In genomic region chrX:136740087-136740790, GRCm38 (mm10) we compare ENCODE assay signal across 9 mouse cellular contexts. TPM values are rescaled to one million over a fixed set of nuclear protein-coding genes. Genes with fewer than 3 reads are reported as not detected.
DNase-seq lines count a peak whose midpoint lies in the region; ATAC-seq lines count a peak whose summit lies in the region.
"Had no signal": no experiment of that assay in that cellular context is flagged by ENCODE, and none has a peak within 500 bp of the region (broad histone marks: within the 10 kb centered on the region; RNA-seq: fewer than 3 reads in every experiment).

No protein-coding gene starts in this region.

- H3K9ac ChIP-seq in hindbrain, embryonic 14.5 days, result peak overlapping the region; percentile 75
- peak overlapping the region; percentile 71 for H3K9ac ChIP-seq in midbrain, embryonic 16.5 days (ENCODE audit: low read depth, low read length)

- H3K4me2 ChIP-seq in hindbrain, embryonic 14.5 days (replicated peaks), result peak overlapping the region; percentile 64
- H3K4me2 ChIP-seq in midbrain, embryonic 16.5 days (ENCODE audit: low read length), result peak overlapping the region; percentile 26

- H3K9me3 ChIP-seq in hindbrain, embryonic 14.5 days (ENCODE audit: control insufficient read depth, low read length), result no peaks in the 10 kb centered on the region
- H3K9me3 ChIP-seq in midbrain, embryonic 16.5 days (replicated peaks; ENCODE audit: control insufficient read depth, low read length, poor library complexity, severe bottlenecking), result no peaks in the 10 kb centered on the region

- peaks cover 9% of the 10 kb centered on the region; the same call in 1 of the 2 replicates for H3K4me1 ChIP-seq in hindbrain, embryonic 14.5 days (replicated peaks; ENCODE audit: control insufficient read depth, insufficient read depth, low read length)
- peaks cover 7% of the 10 kb centered on the region for H3K4me1 ChIP-seq in midbrain, embryonic 16.5 days (ENCODE audit: control insufficient read depth, insufficient read depth, low read length)

- no peaks in the 10 kb centered on the region for H3K27me3 ChIP-seq in hindbrain, embryonic 14.5 days (ENCODE audit: control insufficient read depth, insufficient read depth, low read length)
- no peaks in the 10 kb centered on the region for H3K27me3 ChIP-seq in midbrain, embryonic 16.5 days (ENCODE audit: control insufficient read depth, insufficient read depth, low read depth, low read length)

- no peak for ATAC-seq in hindbrain, embryonic 14.5 days (ENCODE audit: low FRiP score)
- ATAC-seq in midbrain, embryonic 16.5 days, result no peak
- ATAC-seq in erythroid progenitor cell, adult 5-6 weeks (replicated peaks; ENCODE audit: low FRiP score, poor library complexity, severe bottlenecking), result no peak

- peaks cover 20% of the 10 kb centered on the region for H3K36me3 ChIP-seq in hindbrain, embryonic 14.5 days (replicated peaks; ENCODE audit: control insufficient read depth, insufficient read depth)
- H3K36me3 ChIP-seq in midbrain, embryonic 16.5 days (ENCODE audit: control insufficient read depth, insufficient read depth, low read length), result no peaks in the 10 kb centered on the region

- peak; percentile 7 for DNase-seq in kidney, postnatal 10 days
- DNase-seq in kidney, postnatal 14 days, result no peak
- DNase-seq in ZHBTc4 (ENCODE audit: low read depth, low spot score), result peak; percentile 39
- DNase-seq in hindbrain, embryonic 14.5 days (ENCODE audit: low spot score), result peak; percentile 50
- no peak for DNase-seq in left cerebral cortex, postnatal 14 days (ENCODE audit: low spot score in 2 of 2)
- DNase-seq in urinary bladder, postnatal 10 days (ENCODE audit: low spot score), result no peak

- H3K27ac ChIP-seq in hindbrain, embryonic 14.5 days, result peak overlapping the region; percentile 80
- H3K27ac ChIP-seq in midbrain, embryonic 16.5 days (ENCODE audit: low read length), result peak overlapping the region; percentile 82

- intact Hi-C loops in left cerebral cortex, postnatal 14 days (cut with DNase I), result loop anchor here (5.0 kb wide), 2 partner anchors 113 to 277 kb away; no protein-coding TSS in a partner anchor

- 18% methylated on average over 15 of the region's 15 CpGs for WGBS in hindbrain, embryonic 14.5 days
- WGBS in midbrain, embryonic 16.5 days, result 25% methylated on average over 15 of the region's 15 CpGs

- H3K4me3 ChIP-seq in hindbrain, embryonic 14.5 days (replicated peaks; ENCODE audit: low read length), result peak overlapping the region; percentile 54
- peak overlapping the region; percentile 52 for H3K4me3 ChIP-seq in midbrain, embryonic 16.5 days (ENCODE audit: low read depth, low read length)

RNA-seq across cellular contexts. Expression of gene Morf4l2, which starts 3.3 kb away (rescaled TPM):
- 545 and 593 TPM in 2 replicates for polyA plus RNA-seq in hindbrain, embryonic 14.5 days (2014; fragmentation: Nextera tagmentation; extraction: Ambion mirVana)
- polyA plus RNA-seq in midbrain, embryonic 16.5 days (2015; fragmentation: Nextera tagmentation; extraction: Ambion mirVana), result 612 and 639 TPM in 2 replicates
- 100 to 1,000 TPM; 363 to 377 TPM for total RNA-seq in left cerebral cortex, postnatal 14 days (2021)
- 78.9 and 104 TPM in 2 replicates for total RNA-seq in erythroid progenitor cell, adult 5-6 weeks (2015; ENCODE audit: low replicate concordance)
- 158 and 191 TPM in 2 replicates for total RNA-seq in erythroid progenitor cell, adult 5-6 weeks (2017; ENCODE audit: low replicate concordance)

RNA-seq across cellular contexts. Expression of gene Tceal1, which starts 32.5 kb away (rescaled TPM):
- 24.6 and 24.9 TPM in 2 replicates for polyA plus RNA-seq in hindbrain, embryonic 14.5 days (2014; fragmentation: Nextera tagmentation; extraction: Ambion mirVana)
- 25.0 and 29.3 TPM in 2 replicates for polyA plus RNA-seq in midbrain, embryonic 16.5 days (2015; fragmentation: Nextera tagmentation; extraction: Ambion mirVana)
- total RNA-seq in left cerebral cortex, postnatal 14 days (2021), result 10 to 100 TPM; 11.5 to 12.6 TPM
- total RNA-seq in erythroid progenitor cell, adult 5-6 weeks (2015; ENCODE audit: low replicate concordance), result not detected in 2 replicates
- total RNA-seq in erythroid progenitor cell, adult 5-6 weeks (2017; ENCODE audit: low replicate concordance), result not detected in 2 replicates

RNA-seq across cellular contexts. Expression of gene Glra4, which starts 39.7 kb away (rescaled TPM):
- 0.11 TPM in 1 of 2 replicates, not detected in the other for polyA plus RNA-seq in hindbrain, embryonic 14.5 days (2014; fragmentation: Nextera tagmentation; extraction: Ambion mirVana)
- not detected in 2 replicates for polyA plus RNA-seq in midbrain, embryonic 16.5 days (2015; fragmentation: Nextera tagmentation; extraction: Ambion mirVana)
- total RNA-seq in left cerebral cortex, postnatal 14 days (2021), result under 1 TPM in 1 of 2 experiments, not detected in 1; 0.27 TPM
- total RNA-seq in erythroid progenitor cell, adult 5-6 weeks (2015; ENCODE audit: low replicate concordance), result not detected in 2 replicates
- total RNA-seq in erythroid progenitor cell, adult 5-6 weeks (2017; ENCODE audit: low replicate concordance), result not detected in 2 replicates
- total RNA-seq: hematopoietic stem cell, adult 5-6 weeks had no signal

Comparison
In these comparisons a context has a peak if more than half of its experiments do, and no peak if none do; other contexts are left out.
1. DNase-seq: peak in kidney, postnatal 10 days (single experiment), ZHBTc4 (single experiment) and hindbrain, embryonic 14.5 days (single experiment); none in kidney, postnatal 14 days (single experiment), left cerebral cortex, postnatal 14 days (0 of 2) and urinary bladder, postnatal 10 days (single experiment).
2. RNA of gene Tceal1, which starts 32.5 kb away (total RNA-seq): 11.5 to 12.6 TPM in left cerebral cortex, postnatal 14 days; not detected in erythroid progenitor cell, adult 5-6 weeks; every median in the first group is over 10 times any median in the second.